Mouse (Mus musculus): ENCODE results near the gene Txn2.

Txn2 gene

DNA sequence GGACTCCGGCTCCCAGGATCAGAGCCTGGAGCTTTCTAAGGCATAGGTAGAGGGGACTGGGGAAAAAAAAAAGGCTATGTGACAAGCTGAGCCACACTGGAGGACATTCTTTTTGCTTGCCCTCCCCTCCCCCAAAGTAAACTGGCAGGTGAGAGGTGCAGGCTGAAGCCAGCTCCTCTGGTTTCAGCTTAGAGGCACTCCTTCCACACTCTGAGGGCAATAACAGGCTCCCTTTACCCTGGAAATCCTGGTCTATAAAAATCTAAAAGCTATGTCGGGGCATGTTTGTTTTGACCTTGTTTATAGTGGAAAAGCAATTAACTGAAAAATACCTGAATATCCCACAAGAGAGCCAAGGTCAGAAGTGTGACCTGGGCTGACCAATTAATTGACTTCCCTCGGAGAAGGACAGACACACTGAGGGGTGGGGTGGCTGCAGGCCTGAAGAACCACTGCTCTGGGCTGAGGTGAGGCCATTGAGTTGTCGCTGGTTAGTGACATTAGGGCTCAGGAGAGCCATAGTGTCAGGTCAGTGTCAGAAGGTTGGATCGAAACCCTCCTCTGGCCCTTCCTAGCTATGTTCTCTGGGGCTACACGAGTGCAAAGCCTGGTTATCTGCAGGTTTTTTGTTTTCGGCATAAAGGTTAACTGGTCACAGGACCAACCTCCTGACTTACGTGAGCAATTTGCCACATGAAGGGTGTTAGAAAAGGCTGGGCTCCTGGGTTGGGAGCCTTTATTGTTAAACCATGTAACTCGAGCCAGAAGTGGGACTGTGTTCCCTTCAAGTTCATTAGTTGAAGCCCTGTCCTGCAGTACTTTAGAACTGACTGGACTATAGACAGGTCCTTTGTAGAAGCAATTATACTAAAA, 20.9 kb downstream of the Txn2 start:
- DNase-seq (ENCODE audit: extremely low spot score, low read depth, low spot score): no peak

DNA sequence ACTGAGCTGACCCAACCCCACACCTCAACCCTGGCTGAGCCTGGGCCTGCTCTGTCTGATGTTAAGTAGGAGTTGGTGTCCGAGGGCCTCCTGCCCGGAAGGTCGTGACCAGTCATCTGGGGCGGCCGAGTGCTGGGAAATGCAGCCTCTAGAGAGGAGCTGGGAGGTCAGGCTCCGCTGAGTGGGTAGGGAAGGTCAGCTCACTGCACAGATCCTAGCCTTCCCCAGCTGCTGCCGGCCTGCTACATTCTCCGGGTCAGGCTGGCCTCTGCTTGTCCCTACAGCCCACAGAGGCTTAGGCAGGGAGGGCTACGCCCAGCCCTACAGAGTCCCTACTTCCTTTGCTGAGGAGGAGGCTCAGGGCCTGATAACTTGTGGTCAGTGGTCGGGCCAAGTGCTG, 22.3 kb downstream of the Txn2 start:
- DNase-seq (ENCODE audit: extremely low spot score, low read depth, low spot score): no peak

DNA sequence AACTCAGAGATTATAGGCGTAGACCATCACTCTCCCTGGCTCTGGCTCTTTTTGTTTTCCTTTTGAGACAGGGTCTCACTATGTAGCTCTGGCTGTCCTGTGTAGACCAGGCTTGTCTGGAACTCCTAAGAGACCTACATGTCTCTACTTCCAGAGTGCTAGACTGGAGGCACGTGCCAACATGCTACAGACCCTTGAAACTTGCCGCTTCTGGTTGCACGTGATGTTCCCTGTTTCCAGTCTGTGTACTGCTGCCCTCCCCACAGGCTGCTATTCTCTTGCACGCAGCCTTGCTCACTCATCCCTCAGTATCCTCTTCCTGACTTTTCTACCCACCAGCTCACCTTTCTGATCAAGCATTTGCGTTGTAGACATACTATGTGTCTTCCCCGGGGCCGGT, 22.7 kb downstream of the Txn2 start:
- no peak for DNase-seq (ENCODE audit: extremely low spot score, low read depth, low spot score)

DNA sequence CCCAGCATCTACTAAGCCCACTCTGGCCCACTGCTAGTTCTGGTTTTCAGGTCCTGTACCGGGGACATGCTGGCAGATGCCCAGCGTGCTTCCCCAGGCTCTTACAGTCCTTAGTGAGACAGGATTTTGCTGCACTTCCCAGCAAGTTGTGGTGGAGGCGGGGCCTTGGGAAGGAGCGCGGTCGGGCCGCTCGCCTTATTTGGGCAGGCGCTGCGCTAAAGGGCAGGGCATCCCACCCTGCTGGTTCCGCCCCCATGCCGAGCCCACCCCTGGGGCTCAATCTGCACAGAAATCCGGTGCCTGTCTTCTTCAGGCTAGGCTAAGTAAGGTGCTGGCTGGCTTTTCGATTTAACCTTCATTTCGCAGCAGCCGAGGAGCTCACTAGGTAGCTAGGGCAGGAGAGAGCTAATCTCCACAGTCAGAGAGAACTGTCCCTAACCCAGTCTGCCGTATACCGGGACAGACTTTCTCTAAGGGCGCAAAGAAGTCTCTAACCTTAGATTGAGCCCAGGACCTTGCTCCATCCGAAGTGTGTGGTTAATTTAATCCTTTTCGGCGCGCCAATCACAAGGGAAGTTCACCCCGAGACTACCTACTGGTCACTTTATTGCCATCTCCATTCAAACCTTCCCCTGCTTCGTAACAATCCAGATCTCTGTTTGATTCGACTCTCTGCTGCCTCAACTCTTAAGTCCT, 23.4 kb downstream of the Txn2 start:
- no peak for DNase-seq (ENCODE audit: extremely low spot score, low read depth, low spot score)

- DNase-seq (ENCODE audit: extremely low spot score, low read depth, low spot score): no peak
Measured at GRCm38 (mm10) chr15:77904363-77904892, 24.4 kb downstream of the Txn2 start.

GRCm38 (mm10) chr15:77903176-77903575, 25.6 kb downstream of the Txn2 start:
- no peak for DNase-seq (ENCODE audit: extremely low spot score, low read depth, low spot score)

GRCm38 (mm10) chr15:77894926-77895325, 33.9 kb downstream of the Txn2 start:
- DNase-seq (ENCODE audit: extremely low spot score, low read depth, low spot score): no peak

GRCm38 (mm10) chr15:77893292-77893691, 35.5 kb downstream of the Txn2 start:
- DNase-seq (ENCODE audit: extremely low spot score, low read depth, low spot score): no peak

- DNase-seq (ENCODE audit: extremely low spot score, low read depth, low spot score): no peak
Measured at GRCm38 (mm10) chr15:77892420-77892819, 36.4 kb downstream of the Txn2 start.

- DNase-seq (ENCODE audit: extremely low spot score, low read depth, low spot score): no peak
Measured at GRCm38 (mm10) chr15:77891766-77892165, 37.0 kb downstream of the Txn2 start.

GRCm38 (mm10) chr15:77889761-77890422, 38.9 kb downstream of the Txn2 start:
- DNase-seq (ENCODE audit: extremely low spot score, low read depth, low spot score): no peak

DNA sequence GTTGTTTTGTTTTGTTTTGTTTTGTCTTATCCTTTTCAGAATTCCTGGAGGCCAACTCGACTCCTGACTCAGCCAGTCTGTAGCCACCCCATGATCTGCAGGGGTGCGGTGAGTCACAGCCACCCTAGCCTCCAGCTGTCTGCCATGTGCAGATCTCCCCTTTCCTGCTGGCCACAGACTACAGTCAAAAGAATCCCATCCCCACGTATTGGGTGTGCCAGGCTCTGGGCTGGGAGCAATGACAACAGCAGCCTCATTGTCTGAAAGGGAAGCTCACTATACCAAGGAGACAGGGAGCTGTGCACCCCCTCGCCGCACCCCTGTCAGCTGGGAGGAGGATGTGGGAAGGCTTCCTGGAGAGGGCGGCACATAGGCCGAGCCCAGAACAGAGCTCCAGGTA, 40.5 kb downstream of the Txn2 start:
- no peak for DNase-seq (ENCODE audit: extremely low spot score, low read depth, low spot score)

DNA sequence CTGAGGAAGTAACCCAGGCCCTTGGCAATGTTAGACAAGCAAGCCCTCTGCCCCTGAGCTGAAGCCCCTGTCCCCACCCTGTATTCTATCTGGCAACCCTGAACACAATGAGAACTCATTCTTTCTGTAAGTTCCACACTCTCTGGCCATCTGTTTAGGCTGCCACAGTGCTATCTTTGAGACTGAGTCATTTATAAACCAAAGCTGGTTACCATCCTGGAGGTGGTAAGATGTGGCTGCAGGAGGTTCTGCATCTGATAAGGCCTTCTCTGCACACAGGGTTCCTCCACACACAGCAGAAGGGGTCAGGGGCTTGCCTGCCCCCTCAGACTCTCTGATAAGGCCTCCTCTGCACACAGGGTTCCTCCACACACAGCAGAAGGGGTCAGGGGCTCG, 41.7 kb downstream of the Txn2 start:
- DNase-seq (ENCODE audit: extremely low spot score, low read depth, low spot score): no peak

DNA sequence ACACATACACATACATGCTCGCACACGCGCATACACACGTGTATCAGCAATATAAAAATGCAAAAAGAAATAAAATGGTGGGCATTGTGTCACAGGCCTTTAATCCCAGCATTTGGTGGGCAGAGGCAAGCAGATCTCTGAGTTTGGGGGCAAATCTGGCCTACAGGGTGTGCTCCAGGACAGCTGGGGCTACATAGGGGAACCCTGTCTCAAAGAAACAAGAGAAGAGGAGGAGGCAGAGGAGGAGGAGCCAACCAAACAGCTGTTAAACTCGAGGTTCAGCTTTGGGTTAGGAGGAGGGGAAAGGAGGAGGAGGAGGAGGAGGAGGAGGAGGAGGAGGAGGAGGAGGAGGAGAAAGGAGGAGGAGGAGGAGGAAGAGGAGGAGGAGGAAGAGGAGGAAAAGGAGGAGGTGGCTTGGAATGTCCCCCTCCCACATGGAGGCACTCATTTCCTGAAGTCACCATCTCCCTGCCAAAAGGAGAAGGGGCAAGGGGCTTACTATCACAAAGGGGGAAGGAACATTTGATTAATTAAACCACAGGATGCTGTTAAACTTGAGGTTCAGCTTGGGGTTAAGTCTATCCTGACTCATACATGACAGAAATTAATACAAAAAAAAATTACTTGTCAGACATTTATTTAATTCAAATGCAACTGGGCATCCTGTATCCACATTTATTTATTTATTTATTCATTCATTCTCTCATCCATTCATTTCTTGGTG, 42.3 kb downstream of the Txn2 start:
- DNase-seq (ENCODE audit: extremely low spot score, low read depth, low spot score): no peak

- no peak for DNase-seq (ENCODE audit: extremely low spot score, low read depth, low spot score)
Measured at GRCm38 (mm10) chr15:77885945-77886344, 42.9 kb downstream of the Txn2 start.

- DNase-seq (ENCODE audit: extremely low spot score, low read depth, low spot score): no peak
Measured at GRCm38 (mm10) chr15:77885159-77885558, 43.6 kb downstream of the Txn2 start.

- DNase-seq (ENCODE audit: extremely low spot score, low read depth, low spot score): no peak
Measured at GRCm38 (mm10) chr15:77883697-77884010, 45.2 kb downstream of the Txn2 start.

DNA sequence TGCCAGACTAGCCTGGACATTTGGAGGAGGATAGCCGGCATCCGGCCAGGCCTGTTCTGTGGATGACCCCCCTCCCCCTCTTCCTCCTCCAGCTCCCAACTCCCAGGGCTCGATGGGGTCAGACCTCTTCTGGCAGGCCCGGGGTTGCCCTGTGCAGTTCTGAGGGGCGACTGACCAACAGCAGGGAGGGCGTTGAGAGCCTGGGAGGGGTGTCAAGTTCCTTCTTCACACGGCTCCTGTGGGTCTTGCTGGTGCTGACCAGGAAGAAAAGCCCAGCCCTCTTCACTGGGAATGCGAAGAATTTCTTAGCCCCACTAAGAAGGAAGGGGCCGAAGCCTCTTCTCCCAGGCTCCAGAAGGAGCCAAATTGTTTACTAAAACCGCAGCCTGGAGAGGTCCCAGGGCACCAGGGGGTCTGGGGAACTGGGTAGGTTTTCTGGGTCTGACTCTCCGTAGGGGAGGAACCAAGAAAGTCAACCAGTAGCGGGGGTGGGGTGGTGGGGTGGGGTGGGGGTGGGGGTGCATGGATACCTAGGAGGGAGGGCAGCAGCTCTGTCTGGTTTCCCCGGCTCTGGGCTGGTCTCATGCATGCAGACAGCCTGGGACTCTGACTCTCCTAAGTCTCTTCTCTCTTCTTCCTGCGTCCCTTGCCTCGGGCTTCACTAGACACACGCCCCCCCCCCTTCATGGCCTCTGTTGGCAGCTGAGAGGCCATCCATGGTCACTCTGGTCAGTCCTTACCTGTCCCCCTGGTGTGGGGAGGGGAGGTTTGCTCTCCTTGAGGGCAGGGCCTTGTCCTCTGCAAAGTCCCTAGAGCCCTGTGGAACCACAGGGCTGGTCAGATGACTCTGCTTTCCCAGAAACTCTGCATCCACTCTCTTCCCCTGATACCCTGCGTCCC, 45.8 kb downstream of the Txn2 start:
- DNase-seq (ENCODE audit: extremely low spot score, low read depth, low spot score): no peak

DNA sequence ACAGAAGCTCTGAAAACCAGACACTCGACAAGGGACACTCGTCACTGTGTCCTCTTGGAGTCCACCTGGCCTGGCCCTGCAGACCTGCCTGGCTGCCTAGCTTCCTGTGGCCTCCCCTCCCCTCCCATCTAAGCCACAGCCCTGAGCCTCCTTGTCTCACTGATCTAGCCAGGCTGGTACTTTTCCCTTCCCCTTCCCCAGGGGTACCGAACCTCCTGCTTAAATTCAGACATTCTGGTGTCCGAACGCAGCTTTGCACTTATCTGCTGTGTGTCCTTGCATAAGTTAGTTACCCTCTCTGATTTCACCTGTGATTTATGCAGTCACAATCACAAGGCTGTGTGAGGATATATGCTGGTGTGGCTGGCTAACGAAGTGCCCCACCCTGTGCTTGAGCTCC, 46.5 kb downstream of the Txn2 start:
- no peak for DNase-seq (ENCODE audit: extremely low spot score, low read depth, low spot score)

DNA sequence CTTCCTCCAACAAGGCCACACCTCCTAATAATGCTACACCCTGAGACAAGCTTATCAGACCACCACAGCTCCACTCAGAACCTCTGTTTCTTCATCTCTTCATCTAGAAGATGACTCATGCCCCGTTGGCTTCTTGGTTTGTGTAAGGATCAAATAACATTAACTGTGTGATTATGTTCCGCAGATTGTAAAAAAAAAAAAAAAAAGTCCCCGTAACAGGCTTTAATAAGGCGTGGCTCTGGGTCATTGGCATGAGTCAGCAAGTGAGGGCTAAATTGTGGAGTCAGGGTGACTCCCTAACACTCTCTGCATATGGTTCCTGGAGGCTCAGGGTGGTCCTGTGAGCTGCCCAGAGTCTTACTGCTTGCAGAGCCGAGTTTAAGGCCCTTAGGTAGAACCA, 47.1 kb downstream of the Txn2 start:
- DNase-seq (ENCODE audit: extremely low spot score, low read depth, low spot score): no peak

All from hindlimb bud, embryonic 11.5 days (tissue).